Mouse (Mus musculus): ENCODE results near the gene Cabp7.
"Not testable (repeated sequence)": the region's sequence is repeated elsewhere in the genome, so short reads cannot be mapped to it uniquely, and the experiment has no call there.

The Cabp7 gene

GRCm38 (mm10) chr11:4745969-4746368 is 609 bp downstream of the Cabp7 start:
- DNase-seq, result no peak

DNA sequence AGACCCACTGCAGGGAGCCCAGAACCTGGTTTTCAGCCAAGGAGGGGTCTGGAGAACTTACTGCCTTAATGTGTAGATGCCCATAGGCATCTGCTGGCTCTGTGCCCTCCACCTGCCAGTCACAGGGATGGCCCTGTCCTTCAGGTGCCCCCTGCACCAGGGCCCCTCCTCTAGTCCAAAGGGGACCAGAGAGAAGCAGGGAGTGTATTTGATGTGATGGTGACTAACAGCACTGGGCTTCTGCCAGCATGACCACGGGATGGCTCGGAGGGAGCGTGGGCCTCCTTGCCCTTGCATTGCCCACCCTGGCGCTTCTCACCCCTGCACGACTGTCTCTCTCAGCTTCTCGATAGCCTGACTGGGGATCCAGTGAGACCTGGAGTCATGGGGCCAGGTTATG is 1.9 kb downstream of the Cabp7 start:
- DNase-seq, result no peak

GRCm38 (mm10) chr11:4740785-4741184 is 5.8 kb downstream of the Cabp7 start:
- no peak for DNase-seq

- no peak for DNase-seq
Observed at GRCm38 (mm10) chr11:4738719-4739118, 7.9 kb downstream of the Cabp7 start.

GRCm38 (mm10) chr11:4737682-4738081 is 8.9 kb downstream of the Cabp7 start:
- DNase-seq, result no peak

GRCm38 (mm10) chr11:4736355-4736754 is 10.2 kb downstream of the Cabp7 start:
- no peak for DNase-seq

- DNase-seq, result no peak
Observed at GRCm38 (mm10) chr11:4734179-4734578, 12.4 kb downstream of the Cabp7 start.

GRCm38 (mm10) chr11:4731781-4732180 is 14.8 kb downstream of the Cabp7 start:
- DNase-seq, result no peak

- no peak for DNase-seq
Observed at GRCm38 (mm10) chr11:4730913-4731312, 15.7 kb downstream of the Cabp7 start.

GRCm38 (mm10) chr11:4730096-4730495 is 16.5 kb downstream of the Cabp7 start:
- no peak for DNase-seq

DNA sequence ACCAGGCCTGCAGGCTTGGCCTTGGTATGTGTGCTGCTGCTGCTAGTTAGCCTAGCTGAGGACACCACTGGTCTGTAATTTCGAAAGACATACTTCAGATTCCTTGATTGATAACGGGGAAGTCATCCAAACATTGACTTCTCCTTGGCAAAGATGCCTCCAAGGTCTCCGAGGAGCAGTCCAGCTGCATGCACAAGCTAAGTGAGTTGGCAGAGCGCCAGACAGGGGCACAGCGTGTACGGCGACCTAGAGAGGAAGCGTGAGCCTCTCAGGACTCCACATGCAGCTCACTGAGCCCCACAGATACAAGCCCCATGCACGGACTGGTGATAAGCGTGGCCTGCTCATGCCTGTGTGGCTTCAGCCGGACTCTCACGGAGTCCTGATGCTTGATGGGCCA is 17.0 kb downstream of the Cabp7 start:
- DNase-seq, result peak; percentile 29

DNA sequence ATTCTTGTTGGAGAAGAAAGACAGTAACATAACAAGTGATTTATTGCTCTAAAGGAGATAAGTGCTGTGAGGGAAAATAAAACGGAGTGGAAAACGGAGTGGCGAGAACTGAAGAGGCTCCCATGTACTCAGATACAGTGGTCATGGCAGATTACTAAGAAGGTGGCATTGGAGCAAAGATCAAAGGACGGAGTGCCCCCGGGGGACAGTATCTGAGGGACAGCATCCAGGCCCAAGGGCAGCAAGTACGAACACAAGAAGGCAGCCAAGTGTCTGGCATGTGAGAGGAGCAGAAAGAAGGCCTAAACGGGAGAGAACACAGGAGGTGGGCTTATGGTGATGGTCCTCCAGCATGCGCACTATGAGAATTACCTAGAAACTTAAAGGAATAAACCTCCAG is 24.9 kb downstream of the Cabp7 start:
- DNase-seq, result no peak

DNA sequence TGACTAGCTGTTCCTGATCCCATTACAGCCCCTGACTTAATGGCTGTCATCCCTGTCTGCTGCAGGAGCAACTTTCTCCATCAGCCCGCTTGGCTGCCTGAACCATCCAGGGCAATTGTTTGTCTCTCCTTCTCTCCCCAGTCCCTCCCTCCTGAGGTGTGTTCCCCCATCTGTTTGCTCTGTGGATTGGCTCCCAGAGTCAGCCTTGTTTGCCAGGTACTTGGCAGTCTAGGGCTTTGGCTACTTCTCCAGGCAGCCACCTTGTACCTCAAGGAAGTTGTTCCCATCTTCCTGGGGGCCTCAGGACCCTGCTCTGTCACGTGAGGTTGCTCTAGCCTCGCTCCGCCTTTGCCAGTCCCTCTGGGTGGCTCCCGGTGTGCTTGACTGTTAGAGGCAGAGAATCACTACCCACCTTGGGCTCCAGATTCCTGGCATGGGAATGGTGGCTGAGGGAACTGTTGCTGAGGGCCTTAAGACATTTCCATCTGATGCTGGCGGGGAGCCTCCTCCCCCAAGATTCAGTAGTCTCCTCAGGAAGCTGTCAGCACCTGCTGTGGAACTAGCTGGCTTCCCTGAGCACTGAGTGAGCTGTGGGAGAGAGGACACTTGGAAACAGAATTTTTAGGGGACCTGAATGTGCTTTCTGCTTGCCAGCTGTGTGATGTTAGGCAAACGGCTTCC is 25.5 kb downstream of the Cabp7 start:
- DNase-seq, result no peak

DNA sequence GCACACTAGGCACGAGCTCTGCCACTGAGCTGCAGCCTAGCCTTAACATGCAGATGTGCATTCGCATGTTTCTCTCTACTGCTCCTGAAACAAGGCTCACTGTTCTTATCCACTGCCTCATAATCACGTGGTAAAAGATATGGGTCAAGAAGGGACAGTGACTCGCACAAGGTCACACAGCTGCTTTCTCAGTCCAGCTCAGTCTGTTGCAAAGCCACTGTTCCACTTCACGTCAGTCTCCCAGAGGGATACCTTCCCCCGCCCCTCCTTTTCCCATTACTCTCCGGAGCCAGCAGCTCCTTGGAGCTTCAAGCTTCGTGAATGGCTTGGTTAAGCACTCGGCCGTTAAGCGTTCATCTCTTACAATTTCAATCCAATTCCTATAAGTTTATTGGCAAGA is 26.2 kb downstream of the Cabp7 start:
- DNase-seq, result no peak

DNA sequence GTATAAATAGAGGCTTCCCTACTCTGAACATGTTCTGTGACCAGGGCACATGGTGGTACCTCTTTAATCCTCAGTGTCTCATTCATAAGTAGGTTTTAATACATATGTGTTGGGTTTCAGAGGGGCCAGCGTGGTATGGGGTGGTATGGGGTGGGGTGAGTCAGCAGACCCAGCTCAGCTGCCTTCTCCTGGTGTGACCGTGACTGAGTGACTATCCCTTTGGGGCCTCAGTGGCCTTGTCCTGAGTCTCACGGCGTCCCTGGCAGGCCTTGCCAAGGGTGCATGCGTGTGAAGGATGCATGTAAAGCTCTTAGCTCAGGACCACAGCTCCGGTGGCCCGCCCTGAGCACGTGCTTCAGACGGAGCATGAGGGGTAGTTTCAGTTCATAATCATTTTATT is 26.6 kb downstream of the Cabp7 start:
- no peak for DNase-seq

DNA sequence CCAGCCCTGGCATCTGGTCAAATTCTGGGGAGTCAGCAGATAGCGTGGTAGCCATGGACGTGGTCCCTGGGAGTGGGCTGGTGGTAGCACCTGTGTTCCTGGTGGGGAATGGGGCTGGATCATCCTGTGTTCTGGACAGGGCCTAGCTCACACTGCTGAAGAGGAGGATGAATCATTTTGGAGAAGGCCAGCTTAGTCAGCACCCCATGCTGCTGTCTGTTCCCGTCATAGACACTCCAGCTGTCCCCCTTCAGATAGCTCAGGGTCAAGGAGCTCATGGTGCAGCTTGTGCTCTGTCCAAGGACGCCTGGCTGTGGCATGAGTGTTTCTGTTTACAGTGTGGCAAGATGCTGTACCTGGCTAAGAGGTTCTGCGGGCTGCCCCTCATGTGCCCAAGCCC is 28.0 kb downstream of the Cabp7 start:
- DNase-seq, result no peak

DNA sequence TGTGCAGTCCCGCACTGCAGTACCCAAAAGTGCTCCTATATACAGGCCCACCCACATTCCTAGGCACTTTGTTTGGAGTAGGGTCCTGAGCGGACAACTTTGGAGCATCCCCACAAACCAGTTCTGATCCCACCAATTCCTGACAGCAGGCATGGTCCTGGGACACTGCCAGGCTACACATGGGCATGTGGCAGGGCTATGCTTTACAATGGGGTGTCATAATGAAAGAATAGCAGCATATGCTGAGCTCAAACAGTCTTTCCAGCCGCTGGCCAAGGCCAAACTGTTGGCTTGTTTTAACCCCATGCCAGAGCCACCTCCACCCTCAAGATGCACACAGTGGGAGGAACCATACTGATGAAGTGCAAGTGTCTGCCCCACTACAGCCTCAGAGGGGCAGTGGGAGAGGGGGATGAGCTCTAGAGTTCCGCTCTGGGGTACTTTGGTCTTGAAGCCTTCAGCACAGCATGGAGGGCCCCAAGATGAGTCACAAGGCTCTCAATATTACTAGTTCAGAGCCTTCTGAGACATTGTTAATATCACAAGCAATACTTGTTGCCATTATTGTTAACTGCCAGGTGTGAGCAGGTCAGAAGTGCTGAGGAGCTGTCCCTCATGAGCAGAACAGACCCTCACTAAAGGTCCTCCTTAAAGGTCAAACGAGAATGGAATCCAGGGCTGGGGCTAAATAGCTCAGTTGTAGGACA is 29.9 kb downstream of the Cabp7 start:
- DNase-seq, result no peak

DNA sequence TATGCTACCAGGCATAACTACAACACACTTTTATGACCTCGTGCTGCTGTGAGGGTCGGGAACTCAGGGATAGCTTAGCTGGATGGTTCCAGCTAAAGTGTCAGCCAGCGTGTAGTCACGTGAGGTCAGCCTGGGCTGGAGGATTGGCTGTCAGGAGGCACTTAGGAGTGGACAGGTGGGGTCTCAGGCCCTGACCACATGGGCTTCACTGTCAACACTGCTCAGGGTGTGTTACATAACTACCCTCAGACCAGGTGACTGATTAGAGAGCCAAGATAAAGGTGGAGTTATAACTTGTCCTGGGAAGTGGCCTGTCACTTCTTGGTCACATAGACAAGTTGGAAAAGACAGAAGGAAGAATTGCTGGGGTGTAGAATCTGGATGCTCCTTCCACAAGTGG is 31.0 kb downstream of the Cabp7 start:
- no peak for DNase-seq

DNA sequence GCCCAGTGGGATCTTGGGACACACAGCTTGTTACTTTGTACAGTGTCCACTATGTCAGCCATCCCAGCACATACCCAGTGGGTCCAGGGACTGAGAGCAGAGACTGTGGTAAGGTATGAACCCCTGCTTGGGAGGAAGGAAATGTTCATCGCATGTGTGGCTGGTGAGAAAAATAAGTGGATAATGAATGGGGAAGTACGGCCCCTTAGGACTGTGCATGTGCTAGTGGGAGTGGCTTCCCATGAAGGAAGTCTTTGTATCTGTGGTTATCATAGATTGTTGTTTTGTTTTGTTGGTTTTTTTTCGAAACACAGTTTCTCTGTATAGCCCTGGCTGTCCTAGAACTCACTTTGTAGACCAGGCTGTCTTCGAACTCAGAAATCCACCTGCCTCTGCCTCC is 31.9 kb downstream of the Cabp7 start:
- DNase-seq, result no peak

GRCm38 (mm10) chr11:4712822-4713221 is 33.8 kb downstream of the Cabp7 start:
- no peak for DNase-seq

DNA sequence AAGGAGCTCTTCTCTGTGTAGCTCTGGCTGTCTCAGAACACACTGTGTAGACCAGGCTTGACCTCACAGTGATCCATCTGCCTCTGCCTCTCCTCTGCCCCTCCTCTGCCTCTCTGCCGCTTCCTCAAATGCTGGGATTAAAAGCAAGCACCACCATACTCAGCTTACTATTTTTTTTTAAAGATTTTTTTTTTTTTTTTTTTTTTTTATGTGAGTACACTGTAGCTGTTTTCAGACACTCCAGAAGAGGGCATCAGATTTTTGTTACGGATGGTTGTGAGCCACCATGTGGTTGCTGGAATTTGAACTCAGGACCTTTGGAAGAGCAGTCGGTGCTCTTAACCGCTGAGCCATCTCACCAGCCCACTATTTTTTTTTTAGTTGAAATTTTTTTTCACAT is 36.4 kb downstream of the Cabp7 start:
- DNase-seq, result not testable (repeated sequence)

DNA sequence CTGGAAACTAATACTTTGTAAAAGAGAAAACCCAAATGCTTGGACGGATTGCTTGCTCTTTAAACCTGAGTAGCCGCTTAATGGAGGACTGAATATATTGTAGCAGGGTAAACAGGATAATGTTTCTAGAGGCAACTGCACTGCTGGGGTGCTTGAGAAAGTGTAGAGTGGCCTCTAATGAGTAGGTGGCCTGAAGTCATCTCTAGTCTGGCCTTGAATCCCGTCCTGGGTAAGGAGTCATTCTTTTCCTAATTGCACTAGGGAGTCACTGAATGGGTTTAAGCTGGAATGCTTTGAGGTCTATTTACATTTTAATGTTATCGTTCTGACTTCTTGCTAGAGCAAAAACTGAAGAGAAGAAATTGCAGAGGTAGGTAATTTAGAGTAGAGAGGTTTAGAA is 41.4 kb downstream of the Cabp7 start:
- DNase-seq, result no peak

GRCm38 (mm10) chr11:4704072-4704964 is 42.3 kb downstream of the Cabp7 start, which contains the start of the genes Uqcr10 and Zmat5:
Gene Uqcr10, minus strand, starts transcription at chr11:4704342.
Gene Zmat5, plus strand, starts transcription at chr11:4704678.
- DNase-seq, result peak; percentile 93

- no peak for DNase-seq
Observed at GRCm38 (mm10) chr11:4703688-4704071, 42.9 kb downstream of the Cabp7 start.
